Mouse (Mus musculus) midbrain, postnatal 0 days (tissue): ENCODE results near the gene Tmeff1. TPM values are rescaled to one million over a fixed set of nuclear protein-coding genes. Genes with fewer than 3 reads are reported as not detected.

Experiments used
- ATAC-seq: fragments of 200-750 bp; cut with Nextera tagmentation; 2 replicates; pipeline ENCODE4 v1.8.0; 2017; ENCODE audit warnings: moderate number of reproducible peaks, mild to moderate bottlenecking, moderate TSS enrichment, moderate library complexity; ENCODE audit not compliant: low FRiP score
- DNase-seq: peaks from one replicate; pipeline ENCODE4 v3.0.0-alpha.2; 2015; ENCODE audit warnings: low spot score
- H3K27ac ChIP-seq: fragments of 300-500 bp; sonication (generic); 2 replicates; pipeline ENCODE4 v1.5.1; 2014; ENCODE audit warnings: low read depth, mild to moderate bottlenecking, low read length, mixed read lengths
- H3K27me3 ChIP-seq: fragments of 300-500 bp; sonication (generic); 2 replicates; pipeline ENCODE4 v1.6.1; 2014; ENCODE audit warnings: low read length, control low read depth, mixed read lengths; ENCODE audit not compliant: insufficient read depth
- H3K36me3 ChIP-seq: fragments of 300-500 bp; sonication (generic); 2 replicates; pipeline ENCODE4 v1.6.1; 2014; ENCODE audit warnings: low read length, control low read depth, mixed read lengths; ENCODE audit not compliant: insufficient read depth
- H3K4me1 ChIP-seq: fragments of 300-500 bp; sonication (generic); 2 replicates; pipeline ENCODE4 v1.6.1; 2014; ENCODE audit warnings: mild to moderate bottlenecking, control low read depth, antibody characterized with exemption, low read length, mixed read lengths; ENCODE audit not compliant: insufficient read depth
- H3K4me2 ChIP-seq: fragments of 300-500 bp; sonication (generic); 2 replicates; pipeline ENCODE4 v1.6.1; 2014; ENCODE audit warnings: low read depth, mild to moderate bottlenecking, low read length, mixed read lengths; ENCODE audit not compliant: poor library complexity, severe bottlenecking
- H3K4me3 ChIP-seq: fragments of 300-500 bp; sonication (generic); 2 replicates; pipeline ENCODE4 v1.5.1; 2014; ENCODE audit warnings: low read depth, mild to moderate bottlenecking, low read length, moderate library complexity
- H3K9ac ChIP-seq: fragments of 300-500 bp; sonication (generic); replicated peaks from 2 replicates; pipeline ENCODE4 v1.6.1; 2014; ENCODE audit warnings: mild to moderate bottlenecking, low read length, moderate library complexity, mixed read lengths; ENCODE audit not compliant: poor library complexity, severe bottlenecking
- H3K9me3 ChIP-seq: fragments of 300-500 bp; sonication (generic); 2 replicates; pipeline ENCODE4 v1.6.1; 2016; ENCODE audit warnings: low read length, control low read depth
- CTCF ChIP-seq: IDR thresholded peaks from 2 replicates; pipeline ENCODE4 v1.5.1; 2016; ENCODE audit warnings: antibody characterized with exemption, mild to moderate bottlenecking
- WGBS: fragments of 180-500 bp; shearing (Covaris S2); extraction: QIAGEN DNeasy Blood & Tissue Kit; methylation state at CpG from one replicate; pipeline ENCODE4 v1.1.7; 2014; 5-methylcytosine and 5-hydroxymethylcytosine counted together
- polyA plus RNA-seq: library from polyadenylated mRNA; unstranded; fragments of >200 nt; fragmentation: Nextera tagmentation; extraction: Ambion mirVana; gene quantifications from 2 replicates; pipeline ENCODE4 v1.2.1, GENCODE M21; 2015
- total RNA-seq: library from RNA; depleted of rRNA; stranded (reverse); fragments of >200 nt; gene quantifications from 2 replicates; pipeline ENCODE4 v1.2.3, GENCODE M21; 2014; rRNA removed

Tmeff1 gene
- total RNA-seq: 320 and 385 TPM in 2 replicates
- polyA plus RNA-seq: 217 and 228 TPM in 2 replicates

DNA sequence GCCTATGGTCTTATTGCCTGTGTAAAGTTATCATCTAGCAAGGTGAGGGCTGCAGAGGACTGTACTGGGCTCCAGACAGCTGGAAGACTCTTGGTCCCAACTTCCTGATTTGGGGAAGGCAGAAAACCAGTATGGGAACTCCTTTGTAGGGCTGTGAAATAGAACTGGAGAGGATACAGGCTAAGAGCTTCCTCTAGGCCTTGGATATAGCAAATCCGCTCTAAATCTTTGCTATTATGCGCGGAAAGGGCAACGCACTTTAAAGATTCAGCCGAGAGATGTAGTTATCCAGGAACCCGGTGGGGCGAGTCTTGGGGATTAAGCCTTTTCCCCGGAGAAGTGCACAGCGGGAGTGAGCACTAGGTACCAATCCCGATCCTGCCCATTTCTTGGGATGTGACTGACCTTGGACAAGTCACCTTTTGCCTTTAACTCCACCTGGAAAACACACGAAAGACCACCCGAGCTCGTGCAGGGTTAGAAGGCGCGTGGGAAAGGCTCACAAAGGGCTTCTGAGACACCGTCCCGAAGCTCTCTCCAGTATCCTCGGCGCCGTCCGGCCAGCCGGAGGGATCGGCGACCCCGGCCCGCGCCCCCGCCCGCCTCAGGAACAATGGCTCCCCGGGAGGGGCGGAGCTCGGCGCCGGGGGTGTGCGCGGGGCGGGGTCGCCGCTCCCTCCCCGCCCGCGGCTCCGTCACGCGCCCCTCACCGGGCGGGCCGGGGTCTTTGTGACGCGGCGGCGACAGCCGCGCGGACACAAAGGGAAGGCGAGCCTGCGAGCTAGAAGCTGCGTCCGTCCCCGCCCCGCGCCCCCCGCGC lies at the start of gene Tmeff1:
Tmeff1 (plus strand) TSS at position 754 of the 820 bp plus-strand sequence.
- Histone ChIP-seq H3K9me3 (no peaks in the 10 kb centered on the region), H3K27ac (peak within 1 kb of the TSS; percentile 95), H3K4me2 (peak within 1 kb of the TSS; percentile 90), H3K9ac (peak within 1 kb of the TSS; percentile 95), H3K4me1 (peaks cover 2% of the 10 kb centered on the region; the same call in 1 of the 2 replicates), H3K4me3 (peak within 1 kb of the TSS; percentile 96), H3K36me3 (no peaks in the 10 kb centered on the region), H3K27me3 (no peaks in the 10 kb centered on the region)
- TF ChIP-seq CTCF: no peak
- ATAC-seq (peak; percentile 84), DNase-seq (peak; percentile 84)
- under 1% methylated on average over 51 of the region's 64 CpGs for WGBS

DNA sequence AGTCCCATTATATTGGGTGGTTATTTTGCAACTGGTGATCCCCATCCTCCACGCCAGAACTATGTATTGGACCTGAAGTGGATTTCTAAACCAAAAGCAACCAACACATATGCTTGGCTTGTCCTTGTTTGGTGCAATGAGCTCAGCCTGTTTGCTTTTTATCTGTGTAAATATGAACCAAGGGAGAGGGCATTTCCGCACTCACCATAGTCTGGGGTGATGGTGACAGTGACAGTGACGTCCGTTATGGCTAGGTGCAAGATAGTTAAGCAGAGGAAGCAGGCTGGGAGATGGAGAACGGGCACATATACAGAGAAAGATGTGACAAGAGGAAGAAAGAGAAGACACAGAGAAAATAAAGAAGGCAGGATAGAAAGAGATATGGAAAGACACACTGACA lies 48.7 kb upstream of the Tmeff1 start:
- no peaks in the 10 kb centered on the region for H3K4me1 ChIP-seq
- no peaks in the 10 kb centered on the region for H3K36me3 ChIP-seq
- 85% methylated on average over 5 of the region's 5 CpGs for WGBS
- DNase-seq (no peak), ATAC-seq (no peak)
- H3K4me3 ChIP-seq: no peak overlapping the region
- H3K4me2 ChIP-seq: no peak overlapping the region
- H3K27ac ChIP-seq: no peak overlapping the region
- H3K9me3 ChIP-seq: no peaks in the 10 kb centered on the region
- TF ChIP-seq CTCF: no peak
- H3K27me3 ChIP-seq: no peaks in the 10 kb centered on the region
- no peak overlapping the region for H3K9ac ChIP-seq

DNA sequence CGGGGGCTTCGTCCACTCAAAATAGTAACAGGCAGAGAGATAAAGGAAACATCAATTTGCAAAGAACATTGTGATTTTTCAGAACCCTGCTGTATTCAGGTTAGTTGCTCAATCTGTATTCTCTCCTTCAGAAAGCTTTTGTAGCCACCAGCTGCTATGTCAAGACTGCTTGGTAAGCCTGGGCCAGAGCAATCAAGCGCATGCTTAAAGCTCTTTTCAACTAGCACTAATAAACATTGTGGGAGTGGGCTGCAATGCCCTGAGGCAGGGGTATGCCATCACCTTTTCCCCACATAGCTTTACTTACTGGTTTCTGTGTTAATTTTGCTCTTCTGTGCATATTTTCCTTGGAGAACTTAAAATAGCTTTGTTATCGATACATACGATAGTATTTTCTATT lies 48.0 kb upstream of the Tmeff1 start:
- H3K4me2 ChIP-seq: no peak overlapping the region
- DNase-seq (no peak), ATAC-seq (no peak)
- no peak overlapping the region for H3K4me3 ChIP-seq
- no peak overlapping the region for H3K9ac ChIP-seq
- H3K27me3 ChIP-seq: no peaks in the 10 kb centered on the region
- 86% methylated on average over 5 of the region's 5 CpGs for WGBS
- no peaks in the 10 kb centered on the region for H3K9me3 ChIP-seq
- H3K4me1 ChIP-seq: no peaks in the 10 kb centered on the region
- no peaks in the 10 kb centered on the region for H3K36me3 ChIP-seq
- H3K27ac ChIP-seq: no peak overlapping the region
- TF ChIP-seq CTCF: no peak

DNA sequence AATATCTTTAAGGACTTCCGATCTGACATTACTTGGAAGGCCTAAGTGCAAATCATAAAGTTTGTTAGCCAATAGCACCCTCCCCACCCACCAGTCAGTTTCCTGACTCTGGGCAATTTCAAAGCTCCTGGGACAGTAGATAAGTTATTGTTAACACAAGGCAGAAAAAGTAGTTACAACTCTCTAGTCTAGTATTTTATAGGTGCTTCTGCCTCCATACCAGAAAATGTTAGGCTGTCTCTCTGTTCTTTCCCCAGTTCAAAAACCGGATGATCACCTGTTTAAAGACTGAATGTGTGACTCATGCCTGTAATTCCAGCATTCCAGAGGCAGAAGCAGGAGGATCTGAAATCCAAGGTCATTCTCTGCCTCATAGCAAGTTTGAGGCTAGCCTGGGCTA lies 46.4 kb upstream of the Tmeff1 start:
- no peak for TF ChIP-seq CTCF
- Histone ChIP-seq H3K4me3 (no peak overlapping the region), H3K9ac (no peak overlapping the region), H3K4me1 (no peaks in the 10 kb centered on the region), H3K4me2 (no peak overlapping the region), H3K9me3 (no peaks in the 10 kb centered on the region), H3K27me3 (no peaks in the 10 kb centered on the region), H3K27ac (no peak overlapping the region), H3K36me3 (no peaks in the 10 kb centered on the region)
- WGBS: 94% methylated on average over 2 of the region's 2 CpGs
- ATAC-seq (no peak), DNase-seq (no peak)

- H3K27ac ChIP-seq: peak within 1 kb of the TSS; percentile 84
- under 1% methylated on average over 39 of the region's 86 CpGs for WGBS
- no peaks in the 10 kb centered on the region for H3K9me3 ChIP-seq
- DNase-seq (peak; percentile 67), ATAC-seq (peak; percentile 79)
- no peaks in the 10 kb centered on the region; the same call in 1 of the 2 replicates for H3K4me1 ChIP-seq
- no peaks in the 10 kb centered on the region for H3K27me3 ChIP-seq
- H3K36me3 ChIP-seq: no peaks in the 10 kb centered on the region
- peak within 1 kb of the TSS; percentile 91 for H3K4me2 ChIP-seq
- TF ChIP-seq CTCF: no peak
- peak within 1 kb of the TSS; percentile 97 for H3K9ac ChIP-seq
- H3K4me3 ChIP-seq: peak within 1 kb of the TSS; percentile 81
These were observed 45.0 kb upstream of the Tmeff1 start, which contains the start of gene Msantd3 for GRCm38 (mm10) chr4:48539841-48540575. Msantd3 (plus strand) TSS chr4:48539935.
